Mouse (Mus musculus) hindbrain, embryonic 11.5 days (tissue): ENCODE measurements around the gene Brd4. TPM values are rescaled to one million over a fixed set of nuclear protein-coding genes. Genes with fewer than 3 reads are reported as not detected.

ENCODE experiments used
- ATAC-seq: fragments of 200-750 bp; cut with Nextera tagmentation; 2 replicates; pipeline ENCODE4 v1.8.0; 2017; ENCODE audit warnings: mild to moderate bottlenecking, moderate TSS enrichment, moderate library complexity; ENCODE audit not compliant: low FRiP score
- DNase-seq: peaks from one replicate; pipeline ENCODE4 v3.0.0-alpha.2; 2015; ENCODE audit warnings: low spot score
- H3K27ac ChIP-seq: fragments of 300-500 bp; sonication (generic); 2 replicates; pipeline ENCODE4 v1.5.1; 2014; ENCODE audit warnings: mild to moderate bottlenecking, low read depth, low read length
- H3K27me3 ChIP-seq: fragments of 300-500 bp; sonication (generic); 2 replicates; pipeline ENCODE4 v1.6.1; 2014; ENCODE audit warnings: mild to moderate bottlenecking, low read length, moderate library complexity, mixed read lengths; ENCODE audit not compliant: control insufficient read depth, insufficient read depth
- H3K36me3 ChIP-seq: fragments of 300-500 bp; sonication (generic); 2 replicates; pipeline ENCODE4 v1.6.1; 2014; ENCODE audit warnings: mild to moderate bottlenecking, low read length, moderate library complexity, mixed read lengths; ENCODE audit not compliant: control insufficient read depth, insufficient read depth
- H3K4me1 ChIP-seq: fragments of 300-500 bp; sonication (generic); replicated peaks from 2 replicates; pipeline ENCODE4 v1.6.1; 2014; ENCODE audit warnings: low read length, mixed read lengths; ENCODE audit not compliant: control insufficient read depth, insufficient read depth
- H3K4me2 ChIP-seq: fragments of 300-500 bp; sonication (generic); replicated peaks from 2 replicates; pipeline ENCODE4 v1.6.1; 2014; ENCODE audit warnings: mild to moderate bottlenecking, low read depth, low read length
- H3K4me3 ChIP-seq: fragments of 300-500 bp; sonication (generic); 2 replicates; pipeline ENCODE4 v1.5.1; 2014; ENCODE audit warnings: low read depth, low read length
- H3K9ac ChIP-seq: fragments of 300-500 bp; sonication (generic); 2 replicates; pipeline ENCODE4 v1.6.1; 2014; ENCODE audit warnings: low read depth, low read length
- H3K9me3 ChIP-seq: fragments of 300-500 bp; sonication (generic); 2 replicates; pipeline ENCODE4 v1.6.1; 2016; ENCODE audit warnings: low read length; ENCODE audit not compliant: control insufficient read depth
- WGBS: fragments of 180-500 bp; shearing (Covaris S2); extraction: QIAGEN DNeasy Blood & Tissue Kit; methylation state at CpG from one replicate; pipeline ENCODE4 v1.1.7; 2014; 5-methylcytosine and 5-hydroxymethylcytosine counted together
- polyA plus RNA-seq: library from polyadenylated mRNA; unstranded; fragments of >200 nt; fragmentation: Nextera tagmentation; extraction: Ambion mirVana; gene quantifications from 2 replicates; pipeline ENCODE4 v1.2.1, GENCODE M21; 2014

The Brd4 gene
- polyA plus RNA-seq, result 87.0 and 98.5 TPM in 2 replicates

- WGBS, result 1% methylated on average over 63 of the region's 100 CpGs
- Histone ChIP-seq H3K4me1 (no peaks in the 10 kb centered on the region), H3K4me2 (peak within 1 kb of the TSS; percentile 72), H3K9ac (peak within 1 kb of the TSS; percentile 96), H3K36me3 (no peaks in the 10 kb centered on the region), H3K4me3 (peak within 1 kb of the TSS; percentile 97), H3K27ac (peak within 1 kb of the TSS; percentile 95), H3K27me3 (no peaks in the 10 kb centered on the region), H3K9me3 (no peaks in the 10 kb centered on the region)
- peak; percentile 92 for ATAC-seq
- DNase-seq, result peak; percentile 98
Observed at GRCm38 (mm10) chr17:32284262-32285137, at the start of gene Brd4. TSS of gene Brd4 (minus strand) at chr17:32284722.

GRCm38 (mm10) chr17:32333675-32334303 lies 49.3 kb upstream of the Brd4 start:
- no peak overlapping the region for H3K4me3 ChIP-seq
- ATAC-seq, result no peak; the same call in 1 of the 2 replicates

GRCm38 (mm10) chr17:32327501-32327900 lies 43.0 kb upstream of the Brd4 start:
- H3K36me3 ChIP-seq, result peaks cover 8% of the 10 kb centered on the region; the same call in 1 of the 2 replicates
- H3K4me1 ChIP-seq, result no peaks in the 10 kb centered on the region
- no peak overlapping the region for H3K9ac ChIP-seq
- no peaks in the 10 kb centered on the region for H3K27me3 ChIP-seq
- no peak for DNase-seq
- no peaks in the 10 kb centered on the region for H3K9me3 ChIP-seq
- H3K27ac ChIP-seq, result no peak overlapping the region
- H3K4me3 ChIP-seq, result no peak overlapping the region
- no peak overlapping the region for H3K4me2 ChIP-seq
- no peak for ATAC-seq

More at GRCm38 (mm10) chr17:32333675-32334303, 49.3 kb upstream of the Brd4 start:
- Histone ChIP-seq H3K4me2 (no peak overlapping the region), H3K36me3 (peaks cover 36% of the 10 kb centered on the region), H3K9me3 (no peaks in the 10 kb centered on the region), H3K9ac (no peak overlapping the region), H3K27ac (no peak overlapping the region), H3K27me3 (no peaks in the 10 kb centered on the region), H3K4me1 (no peaks in the 10 kb centered on the region)
- 93% methylated on average over 27 of the region's 31 CpGs for WGBS
- no peak for DNase-seq

GRCm38 (mm10) chr17:32322809-32323208 lies 38.3 kb upstream of the Brd4 start:
- H3K27ac ChIP-seq, result no peak overlapping the region
- DNase-seq (no peak), ATAC-seq (no peak)
- no peak overlapping the region for H3K4me2 ChIP-seq
- WGBS, result 91% methylated on average over 1 of the region's 1 CpGs
- H3K27me3 ChIP-seq, result no peaks in the 10 kb centered on the region
- H3K36me3 ChIP-seq, result no peaks in the 10 kb centered on the region
- peaks cover 6% of the 10 kb centered on the region; the same call in 1 of the 2 replicates for H3K4me1 ChIP-seq
- H3K9me3 ChIP-seq, result no peaks in the 10 kb centered on the region
- no peak overlapping the region for H3K9ac ChIP-seq
- no peak overlapping the region for H3K4me3 ChIP-seq

- Histone ChIP-seq H3K27ac (peak overlapping the region; percentile 91), H3K9ac (peak overlapping the region; percentile 90), H3K4me3 (peak overlapping the region; percentile 87), H3K9me3 (no peaks in the 10 kb centered on the region), H3K36me3 (peaks cover 2% of the 10 kb centered on the region; the same call in 1 of the 2 replicates), H3K27me3 (no peaks in the 10 kb centered on the region), H3K4me1 (peaks cover 6% of the 10 kb centered on the region; the same call in 1 of the 2 replicates), H3K4me2 (peak overlapping the region; percentile 83)
- WGBS, result 27% methylated on average over 6 of the region's 6 CpGs
- ATAC-seq, result no peak
- no peak for DNase-seq
Observed at GRCm38 (mm10) chr17:32321836-32322235, 37.3 kb upstream of the Brd4 start.

- H3K9me3 ChIP-seq, result no peaks in the 10 kb centered on the region
- H3K4me3 ChIP-seq, result peak overlapping the region; percentile 87
- peak overlapping the region; percentile 91 for H3K27ac ChIP-seq
- peak overlapping the region; percentile 90 for H3K9ac ChIP-seq
- ATAC-seq, result peak; percentile 80
- H3K27me3 ChIP-seq, result no peaks in the 10 kb centered on the region
- no peak for DNase-seq
- peaks cover 6% of the 10 kb centered on the region; the same call in 1 of the 2 replicates for H3K4me1 ChIP-seq
- 0% methylated on average over 22 of the region's 23 CpGs for WGBS
- H3K36me3 ChIP-seq, result peaks cover 7% of the 10 kb centered on the region; the same call in 1 of the 2 replicates
- peak overlapping the region; percentile 83 for H3K4me2 ChIP-seq
Observed at GRCm38 (mm10) chr17:32321390-32321734, 36.8 kb upstream of the Brd4 start.

GRCm38 (mm10) chr17:32320597-32321389 lies 36.3 kb upstream of the Brd4 start, which contains the start of gene Akap8:
TSS of gene Akap8 (minus strand) at chr17:32321238.
- under 1% methylated on average over 81 of the region's 83 CpGs for WGBS
- H3K9me3 ChIP-seq, result no peaks in the 10 kb centered on the region
- H3K4me1 ChIP-seq, result peaks cover 6% of the 10 kb centered on the region; the same call in 1 of the 2 replicates
- H3K4me3 ChIP-seq, result peak within 1 kb of the TSS; percentile 87
- ATAC-seq (peak; percentile 98), DNase-seq (peak; percentile 97)
- peak within 1 kb of the TSS; percentile 90 for H3K9ac ChIP-seq
- no peaks in the 10 kb centered on the region for H3K27me3 ChIP-seq
- peak within 1 kb of the TSS; percentile 83 for H3K4me2 ChIP-seq
- H3K36me3 ChIP-seq, result peaks cover 13% of the 10 kb centered on the region
- peak within 1 kb of the TSS; percentile 92 for H3K27ac ChIP-seq

GRCm38 (mm10) chr17:32319950-32320349 lies 35.4 kb upstream of the Brd4 start:
- no peaks in the 10 kb centered on the region for H3K9me3 ChIP-seq
- no peaks in the 10 kb centered on the region for H3K27me3 ChIP-seq
- peak overlapping the region; percentile 87 for H3K4me3 ChIP-seq
- peaks cover 6% of the 10 kb centered on the region; the same call in 1 of the 2 replicates for H3K4me1 ChIP-seq
- DNase-seq, result no peak
- ATAC-seq, result no peak
- H3K27ac ChIP-seq, result peak overlapping the region; percentile 92
- H3K4me2 ChIP-seq, result peak overlapping the region; percentile 83
- peak overlapping the region; percentile 90 for H3K9ac ChIP-seq
- peaks cover 17% of the 10 kb centered on the region for H3K36me3 ChIP-seq
- under 1% methylated on average over 7 of the region's 7 CpGs for WGBS
